Mouse (Mus musculus) lung, postnatal 0 days (tissue): ENCODE measurements at regions not wholly inside any gene's neighbourhood (a gene's known extent, or its start where the extent isn't known, plus 50 kb on each side); places are given as distances from the start of the nearest gene placed in this dataset.

Source experiments
- ATAC-seq: fragments of 200-750 bp; cut with Nextera tagmentation; 2 replicates; pipeline ENCODE4 v1.8.0; 2017; ENCODE audit warnings: moderate library complexity
- DNase-seq: peaks from one replicate; pipeline ENCODE4 v3.0.0-alpha.2; 2016; ENCODE audit warnings: low spot score
- H3K27ac ChIP-seq: fragments of 300-500 bp; sonication (generic); 2 replicates; pipeline ENCODE4 v1.5.1; 2014; ENCODE audit warnings: antibody characterized with exemption, mild to moderate bottlenecking, low read length, mixed read lengths
- H3K27me3 ChIP-seq: fragments of 300-500 bp; sonication (generic); replicated peaks from 2 replicates; pipeline ENCODE4 v1.6.1; 2014; ENCODE audit warnings: low read length, mixed read lengths; ENCODE audit not compliant: insufficient read depth
- H3K36me3 ChIP-seq: fragments of 300-500 bp; sonication (generic); 2 replicates; pipeline ENCODE4 v1.6.1; 2014; ENCODE audit warnings: low read length, mixed read lengths; ENCODE audit not compliant: insufficient read depth
- H3K4me1 ChIP-seq: fragments of 300-500 bp; sonication (generic); 2 replicates; pipeline ENCODE4 v1.6.1; 2014; ENCODE audit warnings: antibody characterized with exemption, low read depth, low read length, mixed read lengths; ENCODE audit not compliant: insufficient read depth
- H3K4me2 ChIP-seq: fragments of 300-500 bp; sonication (generic); replicated peaks from 2 replicates; pipeline ENCODE4 v1.6.1; 2014; ENCODE audit warnings: low read depth, mild to moderate bottlenecking, low read length, moderate library complexity, mixed read lengths
- H3K4me3 ChIP-seq: fragments of 300-500 bp; sonication (generic); 2 replicates; pipeline ENCODE4 v1.5.1; 2014; ENCODE audit warnings: low read depth, low read length
- H3K9ac ChIP-seq: fragments of 300-500 bp; sonication (generic); replicated peaks from 2 replicates; pipeline ENCODE4 v1.6.1; 2014; ENCODE audit warnings: low read depth, mild to moderate bottlenecking
- H3K9me3 ChIP-seq: fragments of 300-500 bp; sonication (generic); 2 replicates; pipeline ENCODE4 v1.6.1; 2016; ENCODE audit warnings: low read length, mixed read lengths
- CTCF ChIP-seq: IDR thresholded peaks from 2 replicates; pipeline ENCODE4 v1.5.1; 2016; ENCODE audit warnings: antibody characterized with exemption, mild to moderate bottlenecking
- EP300 ChIP-seq: IDR thresholded peaks from 2 replicates; pipeline ENCODE4 v1.6.1; 2016; ENCODE audit warnings: antibody characterized with exemption, mild to moderate bottlenecking, control low read depth
- WGBS: fragments of 180-500 bp; shearing (Covaris S2); extraction: QIAGEN DNeasy Blood & Tissue Kit; methylation state at CpG from one replicate; pipeline ENCODE4 v1.1.7; 2014; 5-methylcytosine and 5-hydroxymethylcytosine counted together

DNA sequence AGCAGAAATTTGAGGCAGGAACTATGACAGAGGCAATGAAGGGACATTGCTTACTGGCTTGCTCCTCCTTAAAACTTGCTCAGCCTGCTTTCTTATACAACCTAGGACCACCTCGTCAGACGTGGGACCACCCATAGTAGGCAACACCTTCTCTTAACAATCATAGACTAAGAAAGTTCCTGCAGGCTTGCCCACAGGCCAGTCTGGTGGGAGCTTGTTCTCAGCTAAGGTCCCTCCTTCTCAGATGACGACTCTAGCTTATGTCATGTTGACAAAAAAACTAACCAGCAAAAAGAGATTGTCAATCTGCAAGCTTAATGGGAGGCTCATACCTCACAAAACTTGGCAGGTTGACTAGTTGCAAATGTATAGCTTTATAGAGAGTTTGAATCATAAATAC is 56.5 kb upstream of the Lsm6 start:
- Histone ChIP-seq H3K9ac (no peak overlapping the region), H3K36me3 (no peaks in the 10 kb centered on the region), H3K27me3 (no peaks in the 10 kb centered on the region), H3K4me2 (no peak overlapping the region), H3K4me1 (no peaks in the 10 kb centered on the region), H3K4me3 (no peak overlapping the region), H3K9me3 (no peaks in the 10 kb centered on the region), H3K27ac (no peak overlapping the region)
- 74% methylated on average over 3 of the region's 3 CpGs for WGBS
- DNase-seq: no peak
- no peak for TF ChIP-seq CTCF
- no peak for TF ChIP-seq EP300
- no peak for ATAC-seq

DNA sequence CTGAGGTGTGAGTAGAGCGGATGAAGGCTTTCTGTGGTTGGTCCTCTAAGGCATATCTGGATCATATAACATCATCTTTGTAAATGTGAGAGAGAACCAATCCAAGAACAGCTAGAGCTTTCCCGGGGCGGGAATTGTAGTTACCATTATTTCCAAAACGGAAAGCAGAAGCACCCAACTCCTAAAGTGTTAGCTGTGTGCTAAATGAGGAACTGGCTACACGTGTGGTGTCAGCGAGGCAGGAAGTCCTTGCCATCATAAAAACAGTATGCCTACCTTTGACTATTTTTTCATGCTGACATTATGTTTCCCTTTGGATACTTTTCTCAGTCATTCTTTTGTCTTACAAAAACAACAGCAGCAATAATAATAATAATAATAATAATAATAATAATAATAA is 68.8 kb upstream of the Lsm6 start:
- no peak for ATAC-seq
- DNase-seq: no peak
- no peaks in the 10 kb centered on the region for H3K36me3 ChIP-seq
- H3K4me2 ChIP-seq: no peak overlapping the region
- WGBS: 79% methylated on average over 6 of the region's 6 CpGs
- H3K4me1 ChIP-seq: no peaks in the 10 kb centered on the region
- H3K27me3 ChIP-seq: no peaks in the 10 kb centered on the region
- H3K9ac ChIP-seq: no peak overlapping the region
- no peaks in the 10 kb centered on the region for H3K9me3 ChIP-seq
- TF ChIP-seq CTCF: no peak
- no peak for TF ChIP-seq EP300
- no peak overlapping the region for H3K4me3 ChIP-seq
- no peak overlapping the region for H3K27ac ChIP-seq

DNA sequence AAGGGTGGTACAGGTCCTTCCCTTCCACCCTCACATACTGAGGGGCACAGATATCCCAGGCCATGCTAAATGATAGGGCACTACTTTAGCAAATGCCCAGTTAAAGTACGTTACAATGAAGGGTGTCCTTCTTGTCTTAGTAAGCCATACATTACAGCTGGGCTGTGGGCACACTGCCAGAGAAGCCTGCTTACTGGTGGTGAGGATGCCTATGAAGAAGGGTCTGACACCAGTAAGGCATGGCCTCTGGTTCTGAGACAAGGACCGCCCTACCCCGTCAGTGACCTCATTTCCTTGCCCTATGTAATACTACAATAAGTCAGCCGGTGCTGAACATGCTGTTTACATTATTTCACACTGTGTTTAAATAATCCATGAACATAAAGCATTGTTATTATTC is 69.6 kb upstream of the Lsm6 start:
- Histone ChIP-seq H3K4me1 (no peaks in the 10 kb centered on the region), H3K27ac (no peak overlapping the region), H3K4me3 (no peak overlapping the region), H3K4me2 (no peak overlapping the region), H3K36me3 (no peaks in the 10 kb centered on the region), H3K9ac (no peak overlapping the region), H3K27me3 (no peaks in the 10 kb centered on the region), H3K9me3 (no peaks in the 10 kb centered on the region)
- 41% methylated on average over 4 of the region's 4 CpGs for WGBS
- peak; percentile 68 for ATAC-seq
- no peak for TF ChIP-seq CTCF
- no peak for TF ChIP-seq EP300
- peak; percentile 33 for DNase-seq

DNA sequence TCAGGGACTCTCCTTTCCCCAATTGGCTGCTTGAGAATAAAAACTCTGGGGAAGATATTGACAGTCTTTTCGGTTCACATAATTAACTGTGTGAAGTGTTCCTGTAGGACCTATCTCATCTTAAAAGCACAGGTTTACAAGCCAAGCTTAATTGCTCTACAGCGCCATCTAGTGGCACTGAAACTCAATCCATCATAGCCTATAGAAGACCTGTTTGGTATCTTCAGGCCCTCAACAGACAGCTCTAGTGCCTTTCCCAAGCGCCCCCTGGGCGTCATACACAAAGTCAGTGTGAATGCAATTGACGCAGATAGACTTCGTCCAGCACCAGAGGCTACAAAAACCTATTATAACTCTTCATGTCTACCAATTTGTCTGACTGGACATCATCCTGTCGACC is 78.9 kb upstream of the Lsm6 start:
- Histone ChIP-seq H3K9ac (no peak overlapping the region), H3K4me1 (no peaks in the 10 kb centered on the region), H3K36me3 (no peaks in the 10 kb centered on the region), H3K4me2 (no peak overlapping the region), H3K27ac (no peak overlapping the region), H3K27me3 (no peaks in the 10 kb centered on the region), H3K4me3 (no peak overlapping the region), H3K9me3 (no peaks in the 10 kb centered on the region)
- ATAC-seq (peak; percentile 80), DNase-seq (peak; percentile 81)
- TF ChIP-seq EP300 (no peak), CTCF (peak; percentile 87)
- WGBS: 41% methylated on average over 7 of the region's 7 CpGs

- no peaks in the 10 kb centered on the region for H3K36me3 ChIP-seq
- H3K4me3 ChIP-seq: no peak overlapping the region
- 60% methylated on average over 1 of the region's 1 CpGs for WGBS
- H3K27me3 ChIP-seq: no peaks in the 10 kb centered on the region
- DNase-seq (no peak), ATAC-seq (no peak)
- no peak overlapping the region for H3K4me2 ChIP-seq
- no peak for TF ChIP-seq EP300
- no peaks in the 10 kb centered on the region for H3K9me3 ChIP-seq
- H3K4me1 ChIP-seq: no peaks in the 10 kb centered on the region
- H3K9ac ChIP-seq: no peak overlapping the region
- no peak overlapping the region for H3K27ac ChIP-seq
Measured at GRCm38 (mm10) chr8:78903034-78903433, 82.1 kb upstream of the Lsm6 start.

DNA sequence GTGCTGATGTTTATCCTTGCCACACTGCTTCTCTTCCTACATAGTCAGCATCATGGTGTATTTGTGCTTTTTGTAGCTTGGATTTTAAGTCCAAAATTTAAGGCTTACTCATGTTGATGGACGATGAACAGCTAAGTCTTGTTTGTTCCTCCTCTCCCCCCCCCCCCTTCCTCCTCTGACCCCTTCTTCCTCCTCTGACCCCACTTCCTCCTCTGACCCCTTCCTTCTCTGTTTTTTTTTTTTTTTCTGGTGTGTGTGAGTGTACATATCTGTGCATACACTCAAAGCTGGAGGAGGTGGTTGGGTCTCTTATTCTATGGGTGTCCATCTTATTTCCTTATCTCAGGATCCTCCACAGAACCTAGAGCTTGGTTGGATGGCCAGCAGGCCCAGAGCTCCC is 87.0 kb upstream of the Lsm6 start:
- no peaks in the 10 kb centered on the region for H3K4me1 ChIP-seq
- no peak overlapping the region for H3K4me3 ChIP-seq
- DNase-seq (no peak), ATAC-seq (no peak)
- H3K36me3 ChIP-seq: no peaks in the 10 kb centered on the region
- H3K27me3 ChIP-seq: no peaks in the 10 kb centered on the region
- TF ChIP-seq EP300 (no peak), CTCF (no peak)
- no peak overlapping the region for H3K4me2 ChIP-seq
- 59% methylated on average over 1 of the region's 1 CpGs for WGBS
- H3K9me3 ChIP-seq: no peaks in the 10 kb centered on the region
- H3K9ac ChIP-seq: no peak overlapping the region
- H3K27ac ChIP-seq: no peak overlapping the region

GRCm38 (mm10) chr8:78911288-78911873 is 90.4 kb upstream of the Lsm6 start:
- Histone ChIP-seq H3K27me3 (no peaks in the 10 kb centered on the region), H3K9me3 (no peaks in the 10 kb centered on the region), H3K4me1 (no peaks in the 10 kb centered on the region), H3K9ac (no peak overlapping the region), H3K27ac (no peak overlapping the region), H3K36me3 (no peaks in the 10 kb centered on the region), H3K4me3 (no peak overlapping the region), H3K4me2 (no peak overlapping the region)
- DNase-seq: no peak
- ATAC-seq: no peak
- no peak for TF ChIP-seq EP300
- no peak for TF ChIP-seq CTCF
- 84% methylated on average over 11 of the region's 11 CpGs for WGBS
